Mouse (Mus musculus): Measurements from ENCODE around the gene 4931428F04Rik. TPM values are rescaled to one million over a fixed set of nuclear protein-coding genes. Genes with fewer than 3 reads are reported as not detected.
A peak's percentile ranks its signal among the peaks of the same experiment; 100 is the strongest.

The 4931428F04Rik gene
- polyA plus RNA-seq, 1 experiment from 2014 or later = 146 TPM

DNA sequence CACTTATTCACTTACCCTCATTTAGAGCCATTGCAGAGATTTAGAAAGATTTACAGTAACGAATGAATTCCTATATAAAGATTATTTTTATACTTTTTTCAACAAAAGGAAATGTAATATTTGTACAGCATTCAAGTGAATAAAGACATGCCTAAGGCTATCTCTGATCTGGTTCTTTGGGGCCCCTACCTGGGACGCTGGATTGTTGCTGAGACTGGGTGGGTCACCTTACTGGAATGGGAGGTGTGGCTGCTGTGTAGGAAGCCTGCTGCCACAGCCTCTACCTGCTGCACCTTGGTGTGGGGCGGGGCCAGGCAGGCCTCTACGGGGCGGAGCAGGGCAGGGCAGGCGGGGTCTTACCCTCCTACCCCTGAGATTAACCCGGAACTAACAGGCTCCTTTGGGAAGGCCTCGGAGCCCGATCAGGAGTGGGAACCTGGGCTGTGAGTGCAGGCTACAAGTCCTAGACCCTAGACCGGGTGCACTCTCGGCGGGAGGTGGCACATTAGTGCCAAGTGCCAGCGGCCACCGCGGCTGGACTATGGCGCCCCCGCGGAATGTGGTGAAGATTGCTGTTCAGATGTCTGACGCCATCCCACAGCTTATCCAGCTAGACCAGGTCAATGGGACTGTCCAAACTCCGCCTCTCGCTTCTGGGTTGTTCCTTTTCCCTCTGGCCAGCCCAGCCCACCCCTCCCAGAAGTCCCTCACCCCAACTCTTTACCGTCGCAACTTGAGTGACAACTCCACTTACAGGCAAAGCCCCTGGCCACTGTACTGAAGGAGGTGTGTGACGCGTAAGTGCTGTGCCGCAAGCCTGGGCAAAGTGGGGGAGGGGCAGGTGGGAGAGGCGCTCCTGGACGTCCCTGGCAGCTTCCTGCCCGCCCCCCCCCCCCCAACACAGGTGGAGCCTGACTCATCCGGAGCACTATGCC is 15.8 kb upstream of the 4931428F04Rik start, which contains the start of gene Elmo3:
Gene Elmo3, plus strand, starts transcription at position 391 of the 935 bp plus-strand sequence.
- H3K9me3 ChIP-seq = no peaks in the 10 kb centered on the region
- no peaks in the 10 kb centered on the region for H3K27me3 ChIP-seq
- peaks cover 15% of the 10 kb centered on the region for H3K4me1 ChIP-seq (replicated peaks)
- peak within 1 kb of the TSS; percentile 48 for H3K4me2 ChIP-seq
- peaks cover 53% of the 10 kb centered on the region for H3K36me3 ChIP-seq
- WGBS = 10% methylated on average over 28 of the region's 30 CpGs
- peak within 1 kb of the TSS; percentile 16 for H3K4me3 ChIP-seq
- no peak within 1 kb of the TSS for H3K27ac ChIP-seq (replicated peaks)
- peak; percentile 66 for ATAC-seq (ENCODE audit: low FRiP score, low read depth)
- peak within 1 kb of the TSS; percentile 38 for H3K9ac ChIP-seq

- H3K4me1 ChIP-seq (replicated peaks) = peaks cover 23% of the 10 kb centered on the region
- H3K27me3 ChIP-seq = no peaks in the 10 kb centered on the region
- no peak overlapping the region for H3K4me2 ChIP-seq
- ATAC-seq (ENCODE audit: low FRiP score, low read depth) = 0 out of 2 replicates have a peak, but pooled peaks have one; percentile 1
- H3K36me3 ChIP-seq = peaks cover 62% of the 10 kb centered on the region
- no peak overlapping the region for H3K9ac ChIP-seq
- no peak overlapping the region for H3K4me3 ChIP-seq
- 70% methylated on average over 9 of the region's 9 CpGs for WGBS
- H3K9me3 ChIP-seq = no peaks in the 10 kb centered on the region
- no peak overlapping the region for H3K27ac ChIP-seq (replicated peaks)
Observed at GRCm38 (mm10) chr8:105304325-105305210, 14.9 kb upstream of the 4931428F04Rik start.

- WGBS = 84% methylated on average over 9 of the region's 9 CpGs
- Histone ChIP-seq H3K27ac (replicated peaks) (no peak overlapping the region), H3K4me3 (no peak overlapping the region)
Observed at GRCm38 (mm10) chr8:105303874-105304273, 14.2 kb upstream of the 4931428F04Rik start.

DNA sequence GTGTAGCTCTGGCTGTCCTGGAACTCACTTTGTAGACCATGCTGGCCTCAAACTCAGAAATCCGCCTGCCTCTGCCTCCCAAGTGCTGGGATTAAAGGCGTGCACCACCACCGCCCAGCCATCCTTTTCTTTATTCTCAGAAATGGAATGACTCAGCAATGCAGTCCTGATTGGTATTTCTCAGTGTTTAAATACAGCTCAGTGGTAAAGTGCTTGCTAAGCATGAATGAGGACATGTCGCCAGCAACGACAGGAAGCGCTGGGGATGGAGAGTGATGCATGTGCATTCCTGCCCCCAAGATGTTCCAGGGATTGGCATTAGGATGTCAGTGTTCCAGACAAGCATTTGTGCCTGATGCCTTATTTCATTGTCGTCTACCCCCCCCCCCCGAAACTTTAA is 13.7 kb upstream of the 4931428F04Rik start:
- Histone ChIP-seq H3K27me3 (no peaks in the 10 kb centered on the region), H3K36me3 (peaks cover 59% of the 10 kb centered on the region), H3K9ac (no peak overlapping the region), H3K4me2 (no peak overlapping the region), H3K4me3 (no peak overlapping the region), H3K27ac (replicated peaks) (no peak overlapping the region), H3K4me1 (replicated peaks) (peaks cover 34% of the 10 kb centered on the region), H3K9me3 (no peaks in the 10 kb centered on the region)
- WGBS = 87% methylated on average over 8 of the region's 8 CpGs
- ATAC-seq (ENCODE audit: low FRiP score, low read depth) = no peak

More at GRCm38 (mm10) chr8:105303874-105304273, 14.2 kb upstream of the 4931428F04Rik start:
- Histone ChIP-seq H3K4me1 (replicated peaks) (peaks cover 29% of the 10 kb centered on the region), H3K36me3 (peaks cover 61% of the 10 kb centered on the region), H3K4me2 (no peak overlapping the region), H3K9me3 (no peaks in the 10 kb centered on the region), H3K27me3 (no peaks in the 10 kb centered on the region), H3K9ac (no peak overlapping the region)
- ATAC-seq (ENCODE audit: low FRiP score, low read depth) = no peak

DNA sequence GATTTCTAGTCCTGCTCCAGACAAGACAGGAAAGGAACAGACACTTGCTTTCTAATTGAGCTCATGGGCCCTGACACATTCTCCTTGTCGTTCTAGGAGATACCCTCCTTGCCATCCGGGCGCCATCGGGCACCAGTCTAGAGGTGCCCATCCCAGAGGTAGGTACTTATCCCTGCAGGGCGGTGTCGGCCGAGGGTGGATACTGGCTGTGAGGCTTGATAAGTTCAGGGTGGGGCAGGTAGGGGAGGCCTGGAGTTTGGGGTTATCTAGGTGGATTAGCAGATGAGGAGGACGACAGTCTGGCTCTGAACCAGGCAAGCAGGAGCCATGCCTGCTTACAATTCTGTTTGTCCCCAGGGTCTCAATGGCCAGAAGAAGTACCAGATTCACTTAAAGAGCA is 10.3 kb upstream of the 4931428F04Rik start:
- Histone ChIP-seq H3K9me3 (no peaks in the 10 kb centered on the region), H3K4me1 (replicated peaks) (peaks cover 32% of the 10 kb centered on the region), H3K9ac (no peak overlapping the region), H3K4me3 (no peak overlapping the region), H3K4me2 (no peak overlapping the region), H3K36me3 (peaks cover 51% of the 10 kb centered on the region), H3K27ac (replicated peaks) (no peak overlapping the region), H3K27me3 (no peaks in the 10 kb centered on the region)
- 97% methylated on average over 8 of the region's 8 CpGs for WGBS
- ATAC-seq (ENCODE audit: low FRiP score, low read depth) = no peak

GRCm38 (mm10) chr8:105298351-105299252 is 8.9 kb upstream of the 4931428F04Rik start:
- H3K4me2 ChIP-seq = peak overlapping the region; percentile 95
- H3K4me1 ChIP-seq (replicated peaks) = peaks cover 30% of the 10 kb centered on the region
- H3K27ac ChIP-seq (replicated peaks) = peak overlapping the region; percentile 73; the same call in 1 of the 2 replicates
- WGBS = 70% methylated on average over 18 of the region's 18 CpGs
- H3K36me3 ChIP-seq = peaks cover 43% of the 10 kb centered on the region
- ATAC-seq (ENCODE audit: low FRiP score, low read depth) = no peak
- no peaks in the 10 kb centered on the region for H3K27me3 ChIP-seq
- peak overlapping the region; percentile 85 for H3K9ac ChIP-seq
- no peaks in the 10 kb centered on the region for H3K9me3 ChIP-seq
- H3K4me3 ChIP-seq = peak overlapping the region; percentile 99

DNA sequence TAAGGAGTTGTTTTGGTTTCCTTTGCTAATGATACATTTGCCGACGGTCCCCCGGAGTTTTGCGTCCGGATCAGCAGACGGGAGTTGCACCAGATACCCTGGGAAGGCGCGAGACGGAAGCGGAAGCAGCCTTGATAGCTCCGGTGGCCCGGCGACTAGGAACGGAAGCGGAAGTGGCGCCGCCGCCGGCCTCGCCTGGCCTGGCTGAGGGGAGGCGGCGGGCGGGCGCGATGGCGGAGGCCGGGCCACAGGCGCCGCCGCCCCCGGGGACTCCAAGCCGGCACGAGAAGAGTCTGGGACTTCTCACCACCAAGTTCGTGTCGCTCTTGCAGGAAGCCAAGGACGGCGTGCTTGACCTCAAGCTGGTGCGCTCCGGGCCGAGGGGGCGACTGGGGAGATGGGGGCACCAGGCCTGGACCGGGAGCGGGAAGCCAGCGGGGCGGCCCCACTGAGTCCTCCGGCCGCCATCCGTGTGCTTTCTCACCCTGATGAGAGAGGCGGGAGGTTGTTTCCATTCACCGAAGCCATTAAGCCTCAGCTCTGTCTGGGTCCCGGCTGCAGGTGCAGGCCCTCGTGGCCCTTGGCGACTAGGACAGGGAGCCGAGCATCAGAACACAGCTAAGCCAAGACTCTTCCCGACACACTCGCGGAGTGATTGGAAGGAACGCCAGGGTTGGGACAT is 8.0 kb upstream of the 4931428F04Rik start, which contains the start of gene E2f4:
Gene E2f4, plus strand, starts transcription at position 153 of the 682 bp plus-strand sequence.
- no peaks in the 10 kb centered on the region for H3K9me3 ChIP-seq
- ATAC-seq (ENCODE audit: low FRiP score, low read depth) = peak; percentile 88
- H3K4me3 ChIP-seq = peak within 1 kb of the TSS; percentile 99
- peak within 1 kb of the TSS; percentile 85 for H3K9ac ChIP-seq
- peaks cover 30% of the 10 kb centered on the region for H3K4me1 ChIP-seq (replicated peaks)
- peak within 1 kb of the TSS; percentile 95 for H3K4me2 ChIP-seq
- H3K27me3 ChIP-seq = no peaks in the 10 kb centered on the region
- H3K27ac ChIP-seq (replicated peaks) = peak within 1 kb of the TSS; percentile 73
- peaks cover 34% of the 10 kb centered on the region for H3K36me3 ChIP-seq
- WGBS = under 1% methylated on average over 58 of the region's 58 CpGs

GRCm38 (mm10) chr8:105295895-105296573 is 6.4 kb upstream of the 4931428F04Rik start, which contains the start of gene Exoc3l:
TSS of gene Exoc3l (minus strand) at chr8:105296101.
- Histone ChIP-seq H3K9me3 (no peaks in the 10 kb centered on the region), H3K27me3 (no peaks in the 10 kb centered on the region), H3K36me3 (peaks cover 19% of the 10 kb centered on the region), H3K4me2 (peak within 1 kb of the TSS; percentile 95), H3K27ac (replicated peaks) (peak within 1 kb of the TSS; percentile 73), H3K9ac (no peak within 1 kb of the TSS), H3K4me1 (replicated peaks) (peaks cover 30% of the 10 kb centered on the region), H3K4me3 (peak within 1 kb of the TSS; percentile 99; the same call in 1 of the 2 replicates)
- WGBS = 65% methylated on average over 11 of the region's 11 CpGs
- no peak for ATAC-seq (ENCODE audit: low FRiP score, low read depth)

- Histone ChIP-seq H3K4me1 (replicated peaks) (peaks cover 35% of the 10 kb centered on the region), H3K27ac (replicated peaks) (no peak overlapping the region), H3K4me2 (0 out of 2 replicates have a peak overlapping the region, but pooled peaks have one; percentile 22), H3K9ac (no peak overlapping the region), H3K9me3 (no peaks in the 10 kb centered on the region), H3K36me3 (peaks cover 11% of the 10 kb centered on the region), H3K4me3 (no peak overlapping the region), H3K27me3 (no peaks in the 10 kb centered on the region)
- WGBS = 76% methylated on average over 11 of the region's 11 CpGs
- ATAC-seq (ENCODE audit: low FRiP score, low read depth) = no peak
Observed at GRCm38 (mm10) chr8:105295256-105295655, 5.6 kb upstream of the 4931428F04Rik start.

- no peaks in the 10 kb centered on the region for H3K27me3 ChIP-seq
- no peak overlapping the region for H3K27ac ChIP-seq (replicated peaks)
- WGBS = 72% methylated on average over 9 of the region's 9 CpGs
- ATAC-seq (ENCODE audit: low FRiP score, low read depth) = no peak
- peaks cover 35% of the 10 kb centered on the region for H3K4me1 ChIP-seq (replicated peaks)
- 0 out of 2 replicates have a peak overlapping the region, but pooled peaks have one; percentile 22 for H3K4me2 ChIP-seq
- peaks cover 6% of the 10 kb centered on the region; the same call in 1 of the 2 replicates for H3K36me3 ChIP-seq
- H3K4me3 ChIP-seq = no peak overlapping the region
- no peaks in the 10 kb centered on the region for H3K9me3 ChIP-seq
- no peak overlapping the region for H3K9ac ChIP-seq
Observed at GRCm38 (mm10) chr8:105294776-105295175, 5.1 kb upstream of the 4931428F04Rik start.

Data from hindbrain, embryonic 15.5 days (tissue).